Mouse (Mus musculus) lung, postnatal 0 days (tissue): Measurements from ENCODE around the gene Hist1h1c. TPM values are rescaled to one million over a fixed set of nuclear protein-coding genes. Genes with fewer than 3 reads are reported as not detected.
"Not testable (repeated sequence)": the region's sequence is repeated elsewhere in the genome, so short reads cannot be mapped to it uniquely, and the experiment has no call there.

Source experiments
- ATAC-seq: fragments of 200-750 bp; cut with Nextera tagmentation; 2 replicates; pipeline ENCODE4 v1.8.0; 2017; ENCODE audit warnings: moderate library complexity
- DNase-seq: peaks from one replicate; pipeline ENCODE4 v3.0.0-alpha.2; 2016; ENCODE audit warnings: low spot score
- H3K27ac ChIP-seq: fragments of 300-500 bp; sonication (generic); 2 replicates; pipeline ENCODE4 v1.5.1; 2014; ENCODE audit warnings: antibody characterized with exemption, mild to moderate bottlenecking, low read length, mixed read lengths
- H3K27me3 ChIP-seq: fragments of 300-500 bp; sonication (generic); replicated peaks from 2 replicates; pipeline ENCODE4 v1.6.1; 2014; ENCODE audit warnings: low read length, mixed read lengths; ENCODE audit not compliant: insufficient read depth
- H3K36me3 ChIP-seq: fragments of 300-500 bp; sonication (generic); 2 replicates; pipeline ENCODE4 v1.6.1; 2014; ENCODE audit warnings: low read length, mixed read lengths; ENCODE audit not compliant: insufficient read depth
- H3K4me1 ChIP-seq: fragments of 300-500 bp; sonication (generic); 2 replicates; pipeline ENCODE4 v1.6.1; 2014; ENCODE audit warnings: antibody characterized with exemption, low read depth, low read length, mixed read lengths; ENCODE audit not compliant: insufficient read depth
- H3K4me2 ChIP-seq: fragments of 300-500 bp; sonication (generic); replicated peaks from 2 replicates; pipeline ENCODE4 v1.6.1; 2014; ENCODE audit warnings: low read depth, mild to moderate bottlenecking, low read length, moderate library complexity, mixed read lengths
- H3K4me3 ChIP-seq: fragments of 300-500 bp; sonication (generic); 2 replicates; pipeline ENCODE4 v1.5.1; 2014; ENCODE audit warnings: low read depth, low read length
- H3K9ac ChIP-seq: fragments of 300-500 bp; sonication (generic); replicated peaks from 2 replicates; pipeline ENCODE4 v1.6.1; 2014; ENCODE audit warnings: low read depth, mild to moderate bottlenecking
- H3K9me3 ChIP-seq: fragments of 300-500 bp; sonication (generic); 2 replicates; pipeline ENCODE4 v1.6.1; 2016; ENCODE audit warnings: low read length, mixed read lengths
- CTCF ChIP-seq: IDR thresholded peaks from 2 replicates; pipeline ENCODE4 v1.5.1; 2016; ENCODE audit warnings: antibody characterized with exemption, mild to moderate bottlenecking
- EP300 ChIP-seq: IDR thresholded peaks from 2 replicates; pipeline ENCODE4 v1.6.1; 2016; ENCODE audit warnings: antibody characterized with exemption, mild to moderate bottlenecking, control low read depth
- WGBS: fragments of 180-500 bp; shearing (Covaris S2); extraction: QIAGEN DNeasy Blood & Tissue Kit; methylation state at CpG from one replicate; pipeline ENCODE4 v1.1.7; 2014; 5-methylcytosine and 5-hydroxymethylcytosine counted together
- polyA plus RNA-seq: library from polyadenylated mRNA; unstranded; fragments of >200 nt; fragmentation: Nextera tagmentation; extraction: Ambion mirVana; gene quantifications from 2 replicates; pipeline ENCODE4 v1.2.1, GENCODE M21; 2015

Gene Hist1h1c
- polyA plus RNA-seq, 1 experiment from 2014 or later = 43.3 TPM

GRCm38 (mm10) chr13:23709714-23710373, 28.8 kb upstream of the Hist1h1c start:
- H3K4me3 ChIP-seq = peak overlapping the region; percentile 69
- ATAC-seq (peak; percentile 36), DNase-seq (peak; percentile 52)
- H3K36me3 ChIP-seq = no peaks in the 10 kb centered on the region
- H3K27ac ChIP-seq = peak overlapping the region; percentile 85
- H3K27me3 ChIP-seq = no peaks in the 10 kb centered on the region
- H3K4me1 ChIP-seq = no peaks in the 10 kb centered on the region
- WGBS = 29% methylated on average over 15 of the region's 15 CpGs
- peak overlapping the region; percentile 81 for H3K4me2 ChIP-seq
- peak overlapping the region; percentile 68 for H3K9ac ChIP-seq
- H3K9me3 ChIP-seq = no peaks in the 10 kb centered on the region
- TF ChIP-seq EP300 (no peak), CTCF (peak; percentile 3; the same call in 1 of the 2 replicates)

DNA sequence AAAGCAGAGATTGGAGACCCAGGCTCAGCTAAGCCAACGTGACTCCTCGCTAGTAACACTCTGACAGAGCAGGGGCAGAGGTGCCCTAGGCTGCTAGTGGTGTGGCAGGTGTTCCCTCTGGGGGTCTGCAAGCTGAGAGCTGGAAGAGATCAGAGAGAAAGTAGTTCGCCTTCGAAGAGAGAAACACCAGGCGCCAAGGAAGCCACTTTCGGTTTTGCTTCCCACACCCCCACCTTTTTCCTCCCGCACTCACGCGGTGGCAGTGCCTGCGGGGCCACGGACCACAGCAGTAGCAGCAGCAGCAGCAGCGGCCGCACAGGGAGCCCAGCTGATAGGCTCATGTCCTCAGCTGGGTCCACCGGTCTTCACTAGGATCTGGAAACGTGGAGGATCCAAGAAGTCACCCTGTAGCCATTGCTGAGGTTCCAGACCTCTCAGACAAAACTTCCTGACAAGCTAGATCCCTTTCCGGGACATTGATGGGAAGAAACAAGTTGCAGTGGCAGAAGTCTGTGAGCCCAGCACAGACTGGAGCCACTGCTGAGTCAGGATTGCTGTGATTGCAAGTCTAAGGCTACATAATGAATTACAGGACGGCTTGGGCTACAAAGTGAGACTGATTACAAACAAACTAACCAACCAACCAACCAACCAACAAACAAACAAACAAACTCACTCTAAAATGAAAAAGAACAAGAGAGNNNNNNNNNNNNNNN, 28.1 kb upstream of the Hist1h1c start, which contains the start of gene Hfe:
TSS of gene Hfe (minus strand) at position 481 of the 716 bp plus-strand sequence.
- 3% methylated on average over 17 of the region's 17 CpGs for WGBS
- ATAC-seq = peak; percentile 86
- H3K9me3 ChIP-seq = no peaks in the 10 kb centered on the region

GRCm38 (mm10) chr13:23716261-23717042, 22.2 kb upstream of the Hist1h1c start:
- no peak overlapping the region for H3K27ac ChIP-seq
- no peak for TF ChIP-seq CTCF
- no peak for TF ChIP-seq EP300
- ATAC-seq (no peak), DNase-seq (no peak)
- no peaks in the 10 kb centered on the region for H3K4me1 ChIP-seq
- no peak overlapping the region for H3K4me3 ChIP-seq
- no peak overlapping the region for H3K9ac ChIP-seq
- no peaks in the 10 kb centered on the region for H3K27me3 ChIP-seq
- H3K36me3 ChIP-seq = no peaks in the 10 kb centered on the region
- no peak overlapping the region for H3K4me2 ChIP-seq
- WGBS = 84% methylated on average over 5 of the region's 5 CpGs
- no peaks in the 10 kb centered on the region for H3K9me3 ChIP-seq

More for the DNA sequence above, 28.1 kb upstream of the Hist1h1c start, which contains the start of gene Hfe:
- Histone ChIP-seq H3K9ac (peak within 1 kb of the TSS; percentile 68), H3K4me2 (peak within 1 kb of the TSS; percentile 81), H3K27ac (peak within 1 kb of the TSS; percentile 85), H3K27me3 (no peaks in the 10 kb centered on the region), H3K36me3 (no peaks in the 10 kb centered on the region), H3K4me3 (peak within 1 kb of the TSS; percentile 69), H3K4me1 (no peaks in the 10 kb centered on the region)
- TF ChIP-seq CTCF = no peak
- no peak for TF ChIP-seq EP300
- DNase-seq = peak; percentile 80

- Histone ChIP-seq H3K36me3 (no peaks in the 10 kb centered on the region), H3K4me3 (no peak overlapping the region), H3K4me2 (no peak overlapping the region), H3K9ac (no peak overlapping the region), H3K9me3 (no peaks in the 10 kb centered on the region), H3K4me1 (no peaks in the 10 kb centered on the region), H3K27ac (no peak overlapping the region), H3K27me3 (no peaks in the 10 kb centered on the region)
- TF ChIP-seq CTCF (no peak), EP300 (no peak)
- 51% methylated on average over 11 of the region's 11 CpGs for WGBS
- no peak for ATAC-seq
- no peak for DNase-seq
Measured at GRCm38 (mm10) chr13:23717176-23717575, 21.4 kb upstream of the Hist1h1c start.

- not testable (repeated sequence) for H3K36me3 ChIP-seq, H3K27ac ChIP-seq, H3K4me1 ChIP-seq, H3K4me2 ChIP-seq, H3K9ac ChIP-seq, H3K27me3 ChIP-seq, H3K4me3 ChIP-seq, ATAC-seq, H3K9me3 ChIP-seq, DNase-seq
- 18% methylated on average over 2 of the region's 2 CpGs for WGBS
Measured at GRCm38 (mm10) chr13:23717593-23718245, 20.9 kb upstream of the Hist1h1c start.

- TF ChIP-seq EP300 (no peak), CTCF (no peak)
- peak; percentile 52 for ATAC-seq
- DNase-seq = no peak
- H3K4me3 ChIP-seq = no peak overlapping the region
- H3K9ac ChIP-seq = no peak overlapping the region
- no peaks in the 10 kb centered on the region for H3K9me3 ChIP-seq
- H3K4me1 ChIP-seq = no peaks in the 10 kb centered on the region
- H3K36me3 ChIP-seq = no peaks in the 10 kb centered on the region
- no peaks in the 10 kb centered on the region for H3K27me3 ChIP-seq
- H3K27ac ChIP-seq = no peak overlapping the region
- H3K4me2 ChIP-seq = no peak overlapping the region
- 54% methylated on average over 4 of the region's 4 CpGs for WGBS
Measured at GRCm38 (mm10) chr13:23724239-23724638, 14.4 kb upstream of the Hist1h1c start.
